Mouse (Mus musculus): ENCODE results near the gene Cdc42ep2.
"Not testable (repeated sequence)": the region's sequence is repeated elsewhere in the genome, so short reads cannot be mapped to it uniquely, and the experiment has no call there.

Gene Cdc42ep2

GRCm38 (mm10) chr19:5912103-5913006 lies 12.3 kb downstream of the Cdc42ep2 start:
- DNase-seq (ENCODE audit: low read depth): peak; percentile 100

GRCm38 (mm10) chr19:5911430-5912102 lies 13.1 kb downstream of the Cdc42ep2 start:
- peak; percentile 48 for DNase-seq (ENCODE audit: low read depth)

GRCm38 (mm10) chr19:5910221-5910620 lies 14.4 kb downstream of the Cdc42ep2 start:
- DNase-seq (ENCODE audit: low read depth): no peak

GRCm38 (mm10) chr19:5907275-5907674 lies 17.3 kb downstream of the Cdc42ep2 start:
- no peak for DNase-seq (ENCODE audit: low read depth)

DNA sequence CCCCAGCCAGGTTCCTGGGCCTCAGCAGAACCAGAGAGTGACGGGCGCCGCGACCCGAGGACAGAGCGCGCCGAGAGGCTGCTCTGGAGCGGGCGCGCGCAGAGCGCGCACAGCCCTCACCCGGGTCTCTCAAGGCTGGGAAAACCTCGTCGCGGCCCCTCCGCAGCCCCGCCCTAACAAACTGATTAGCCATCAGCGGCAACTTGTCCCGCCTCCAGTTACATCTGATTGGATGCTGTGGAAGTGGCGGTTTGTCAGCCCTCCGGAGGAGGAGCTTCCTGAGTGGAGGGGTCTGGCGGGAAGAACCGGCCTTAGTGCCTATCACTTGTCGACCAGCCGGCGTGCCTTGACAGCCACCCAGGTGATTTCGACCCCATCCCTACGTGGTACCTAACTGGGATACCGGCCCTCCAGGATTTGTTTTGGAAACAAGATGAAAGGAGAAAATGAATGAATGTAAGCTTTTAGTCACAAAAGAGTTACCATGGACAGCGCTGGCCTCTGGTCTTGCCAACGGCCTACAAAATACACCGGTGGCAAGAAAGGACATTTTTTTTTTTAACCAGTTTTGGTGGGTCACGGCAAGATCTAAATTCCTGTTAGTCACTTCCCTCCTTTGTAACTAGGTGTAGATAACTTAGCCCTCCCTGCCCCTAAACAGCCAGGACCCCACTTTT lies 30.5 kb downstream of the Cdc42ep2 start, which contains the start of gene Tigd3:
Tigd3 (minus strand) TSS at position 148 of the 677 bp plus-strand sequence.
- peak; percentile 96 for DNase-seq (ENCODE audit: low read depth)

DNA sequence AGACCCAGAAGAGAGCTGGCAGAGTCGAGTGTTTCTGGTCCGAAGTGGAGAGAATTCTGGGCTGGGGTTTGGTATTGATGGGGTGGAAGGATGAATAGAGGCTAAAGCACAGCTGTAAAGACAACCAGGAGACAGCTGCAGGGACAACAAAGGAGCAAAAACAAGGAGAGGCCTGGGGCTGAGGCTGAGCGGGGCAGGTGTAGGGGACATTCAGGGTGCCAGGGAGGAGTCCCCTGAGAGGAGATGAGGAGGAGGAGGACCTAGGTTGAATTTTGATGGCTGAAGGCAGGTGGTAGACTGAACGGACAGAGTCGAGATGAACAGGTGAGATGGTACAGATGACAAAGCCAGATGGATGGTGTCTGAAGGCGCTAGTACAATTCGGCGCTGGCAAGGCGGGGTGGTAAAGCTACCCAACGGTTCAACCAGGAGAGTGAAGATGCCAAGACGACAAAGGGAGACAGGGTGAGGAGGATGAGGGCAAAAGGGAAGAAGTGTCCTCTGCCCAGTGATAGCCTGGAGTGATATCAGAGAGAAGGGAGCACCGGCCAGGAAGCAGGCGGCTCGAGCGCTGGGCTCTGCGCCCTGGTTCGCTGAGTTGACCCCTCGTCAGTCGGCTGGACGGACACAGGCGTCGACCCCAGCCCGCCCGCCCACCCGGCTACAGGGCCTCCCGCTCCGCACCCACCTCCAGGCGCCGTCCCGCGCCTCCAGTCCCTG lies 31.2 kb downstream of the Cdc42ep2 start:
- peak; percentile 44 for DNase-seq (ENCODE audit: low read depth)

GRCm38 (mm10) chr19:5892735-5893134 lies 31.9 kb downstream of the Cdc42ep2 start:
- no peak for DNase-seq (ENCODE audit: low read depth)

- DNase-seq (ENCODE audit: low read depth): no peak
Observed at GRCm38 (mm10) chr19:5892262-5892661, 32.4 kb downstream of the Cdc42ep2 start.

DNA sequence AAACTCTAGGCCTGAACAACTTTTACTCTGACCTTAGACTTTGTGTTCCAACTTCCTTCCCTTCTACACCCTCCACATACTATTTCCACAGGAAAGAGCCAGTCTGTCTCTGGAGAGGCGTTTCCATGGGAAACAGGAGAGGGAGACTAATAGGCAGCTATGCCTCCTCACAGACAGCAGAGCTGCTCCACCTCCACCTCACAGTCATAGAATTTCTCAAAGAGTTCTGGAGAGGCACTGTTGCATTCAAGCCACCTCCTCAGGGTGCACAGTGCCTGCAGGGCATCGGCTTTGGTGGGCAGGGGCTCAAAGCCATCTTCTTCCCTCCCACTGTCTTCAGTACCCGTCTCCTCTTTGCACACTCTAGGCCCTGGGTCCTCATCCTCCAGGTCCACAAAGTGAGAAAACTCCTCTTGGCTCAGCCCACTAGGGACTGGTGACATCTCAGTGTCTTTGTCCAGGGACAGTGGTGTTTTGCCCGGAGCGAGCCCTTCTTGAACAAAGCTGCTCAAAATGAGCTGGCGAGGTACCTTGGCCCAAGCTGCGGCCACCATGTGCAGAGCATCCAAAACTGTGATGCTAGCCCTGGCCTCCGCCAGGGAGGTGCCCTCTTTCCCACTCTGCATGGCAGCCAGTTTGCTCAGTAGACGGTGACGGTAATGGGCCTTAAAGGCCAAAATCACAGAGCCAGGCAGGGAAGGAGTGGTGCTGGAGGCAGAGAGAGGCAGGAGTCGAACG lies 32.9 kb downstream of the Cdc42ep2 start:
- DNase-seq (ENCODE audit: low read depth): no peak

DNA sequence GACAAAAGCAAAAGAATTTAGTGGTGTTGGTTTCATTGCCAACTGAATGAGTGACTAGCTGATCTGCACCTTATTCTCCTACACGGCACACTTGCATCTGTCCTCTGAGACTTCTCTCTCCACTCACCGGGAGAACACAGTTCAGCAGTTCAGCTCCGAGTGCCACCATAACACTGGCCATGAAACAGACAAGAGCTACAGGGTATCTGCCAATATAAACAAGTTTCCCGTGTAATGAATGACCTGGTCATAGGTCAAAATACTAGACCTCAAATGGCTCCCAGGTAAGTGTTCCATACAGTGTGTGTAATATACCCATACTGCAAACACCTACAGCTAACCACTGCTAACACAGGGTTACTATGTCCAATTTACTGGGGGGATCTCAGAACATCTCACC lies 35.4 kb downstream of the Cdc42ep2 start:
- no peak for DNase-seq (ENCODE audit: low read depth)

GRCm38 (mm10) chr19:5887234-5887815 lies 37.3 kb downstream of the Cdc42ep2 start:
- DNase-seq (ENCODE audit: low read depth): no peak

DNA sequence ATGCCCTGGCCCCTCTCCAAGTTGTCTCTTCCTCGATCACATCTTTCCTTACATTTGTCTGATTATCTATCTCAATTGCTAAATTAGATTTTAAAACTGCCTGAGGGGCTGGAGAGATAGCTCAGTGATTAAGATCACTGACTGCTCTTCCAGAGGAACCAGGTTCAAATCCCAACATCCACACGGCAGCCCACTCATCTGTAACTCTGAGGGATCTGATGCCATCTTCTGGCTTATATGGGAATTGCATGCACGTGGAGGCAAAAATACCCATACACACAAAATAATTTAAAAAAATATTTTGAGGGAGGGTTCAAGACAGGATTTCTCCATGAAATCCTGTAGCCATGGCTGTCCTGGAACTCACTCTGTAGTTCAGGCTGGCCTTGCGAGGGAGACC lies 38.8 kb downstream of the Cdc42ep2 start:
- DNase-seq (ENCODE audit: low read depth): peak; percentile 67

- DNase-seq (ENCODE audit: low read depth): no peak
Observed at GRCm38 (mm10) chr19:5883935-5884334, 40.7 kb downstream of the Cdc42ep2 start.

DNA sequence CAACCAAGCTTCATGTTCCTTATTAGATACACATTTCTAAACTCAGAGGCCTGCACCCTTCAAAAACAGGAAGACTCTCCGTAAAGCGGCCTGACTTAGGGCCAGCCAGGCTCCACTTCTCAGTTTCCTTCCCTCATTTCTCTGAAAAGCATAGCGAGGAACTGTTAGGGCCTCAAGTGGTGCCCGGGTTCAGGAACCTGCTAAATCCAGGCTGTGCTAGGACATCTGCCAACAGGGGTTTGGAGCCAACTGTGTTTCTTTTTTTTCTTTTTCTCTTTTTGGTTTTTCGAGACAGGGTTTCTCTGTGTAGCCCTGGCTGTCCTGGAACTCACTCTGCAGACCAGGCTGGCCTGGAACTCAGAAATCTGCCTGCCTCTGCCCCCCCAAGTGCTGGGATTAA lies 42.5 kb downstream of the Cdc42ep2 start:
- DNase-seq (ENCODE audit: low read depth): not testable (repeated sequence)

- DNase-seq (ENCODE audit: low read depth): no peak
Observed at GRCm38 (mm10) chr19:5881155-5881554, 43.5 kb downstream of the Cdc42ep2 start.

DNA sequence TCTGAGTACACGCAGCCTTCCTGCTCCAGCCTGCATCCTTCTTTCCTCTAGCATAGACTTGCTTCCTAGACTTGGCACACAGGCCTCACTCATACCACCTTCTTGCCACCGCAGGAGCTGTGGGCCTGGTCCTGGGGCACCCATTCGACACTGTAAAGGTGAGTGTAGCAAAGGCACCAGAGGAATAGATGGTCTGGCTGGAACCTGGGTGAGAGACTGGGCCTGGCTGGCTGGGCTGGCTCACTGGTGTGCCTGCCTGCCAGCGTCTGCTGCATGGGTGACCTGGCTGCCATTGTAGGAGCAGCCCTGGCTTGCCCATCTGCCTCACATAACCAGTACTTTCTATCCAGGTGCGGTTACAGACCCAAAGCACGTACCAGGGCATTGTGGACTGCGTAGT lies 44.9 kb downstream of the Cdc42ep2 start:
- no peak for DNase-seq (ENCODE audit: low read depth)

- no peak for DNase-seq (ENCODE audit: low read depth)
Observed at GRCm38 (mm10) chr19:5878916-5879315, 45.7 kb downstream of the Cdc42ep2 start.

- no peak for DNase-seq (ENCODE audit: low read depth)
Observed at GRCm38 (mm10) chr19:5878362-5878722, 46.3 kb downstream of the Cdc42ep2 start.

- DNase-seq (ENCODE audit: low read depth): peak; percentile 92
Observed at GRCm38 (mm10) chr19:5877618-5878361, 46.8 kb downstream of the Cdc42ep2 start, which contains the start of gene Slc25a45. TSS of gene Slc25a45 (plus strand) at chr19:5877808.

DNA sequence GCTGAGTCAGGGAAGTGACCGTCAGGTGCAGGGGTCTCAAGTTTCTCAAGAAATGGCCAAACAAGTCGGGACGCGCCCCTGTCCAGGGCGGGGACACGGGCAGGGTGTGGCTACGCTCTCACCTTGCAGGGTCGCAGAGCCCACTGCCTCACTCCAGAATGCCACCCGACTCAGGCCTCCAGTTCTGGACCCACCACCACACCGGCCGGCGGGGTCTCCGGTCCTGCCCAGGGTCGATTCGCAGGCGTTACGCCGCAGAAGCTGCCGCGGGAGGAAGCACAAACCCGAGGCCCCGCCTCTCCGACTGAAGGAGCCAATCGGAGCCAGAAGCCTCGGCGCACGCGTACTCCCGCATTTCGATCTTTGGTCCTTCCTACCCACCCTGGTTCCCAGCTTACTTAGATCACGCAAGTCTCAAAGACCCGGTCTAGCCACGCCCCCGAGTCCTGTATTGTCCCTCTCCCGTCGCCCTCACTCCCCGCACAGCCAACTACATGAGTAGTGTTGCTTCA lies 49.6 kb downstream of the Cdc42ep2 start, which contains the start of gene Frmd8:
Frmd8 (minus strand) TSS at position 306 of the 512 bp plus-strand sequence.
- DNase-seq (ENCODE audit: low read depth): peak; percentile 98
